Mouse (Mus musculus): ENCODE measurements around the gene Ncor2.

- TF ChIP-seq CTCF (IDR thresholded peaks at IDR 0.05; ENCODE audit: extremely low read depth, insufficient read length, insufficient replicate concordance, low read depth, low read length) (no peak), POLR2A (IDR thresholded peaks at IDR 0.05; ENCODE audit: low read depth, low read length) (no peak)
These were observed 67.9 kb downstream of the Ncor2 start for GRCm38 (mm10) chr5:125111137-125111536.
